In the genomic region with DNA sequence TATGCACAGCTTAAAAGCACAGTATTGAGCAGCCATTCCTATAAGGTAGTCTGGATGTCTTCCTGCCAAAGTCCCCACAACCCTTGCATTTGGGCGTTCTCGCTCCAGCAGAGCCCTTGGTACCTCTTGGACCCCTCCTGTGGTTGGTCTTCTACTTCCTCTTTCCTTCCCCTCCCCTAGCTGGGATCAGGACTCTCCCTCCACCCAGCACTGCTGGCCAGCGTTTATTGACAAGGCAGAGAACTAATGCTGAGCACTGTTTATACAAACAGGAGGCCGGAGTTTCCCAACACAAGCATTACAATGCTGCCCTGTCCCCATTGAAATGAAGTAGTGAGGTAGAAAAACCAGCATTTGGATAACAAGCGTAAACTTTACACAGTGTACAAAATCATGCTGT, we compare ENCODE assay signal across 16 mouse cellular contexts.
"Had no signal": no experiment of that assay in that cellular context is flagged by ENCODE, and none has a peak within 500 bp of the region (broad histone marks: within the 10 kb centered on the region; RNA-seq: fewer than 3 reads in every experiment).

No protein-coding gene starts in this region.

- DNase-seq: kidney, adult 9 months; kidney, postnatal 36 days; layer of hippocampus, adult 9-11 months; layer of hippocampus, postnatal 36 days; retina, postnatal 1 day; thymus, postnatal 36 days had no signal

- H3K27ac ChIP-seq: kidney, postnatal 0 days; limb, embryonic 12.5 days; liver, embryonic 14.5 days; lung, embryonic 15.5 days; midbrain, embryonic 15.5 days; neural tube, embryonic 13.5 days; stomach, embryonic 15.5 days had no signal

- H3K9ac ChIP-seq: limb, embryonic 12.5 days; liver, embryonic 14.5 days; lung, embryonic 15.5 days; midbrain, embryonic 15.5 days; neural tube, embryonic 13.5 days; stomach, embryonic 15.5 days had no signal

- H3K4me3 ChIP-seq: limb, embryonic 12.5 days; lung, embryonic 15.5 days; midbrain, embryonic 15.5 days; neural tube, embryonic 13.5 days; stomach, embryonic 15.5 days had no signal

- H3K9me3 ChIP-seq: limb, embryonic 12.5 days; lung, embryonic 15.5 days; midbrain, embryonic 15.5 days; neural tube, embryonic 13.5 days; stomach, embryonic 15.5 days had no signal

- H3K4me1 ChIP-seq: limb, embryonic 12.5 days; midbrain, embryonic 15.5 days; neural tube, embryonic 13.5 days; stomach, embryonic 15.5 days had no signal

- H3K27me3 ChIP-seq: limb, embryonic 12.5 days; lung, embryonic 15.5 days; midbrain, embryonic 15.5 days; stomach, embryonic 15.5 days had no signal

- H3K4me2 ChIP-seq: limb, embryonic 12.5 days; lung, embryonic 15.5 days; midbrain, embryonic 11.5 days; midbrain, embryonic 15.5 days; neural tube, embryonic 13.5 days; stomach, embryonic 15.5 days had no signal

- ATAC-seq: inflammation-experienced regulatory T-cells, adult 6 months; intestine, postnatal 0 days; midbrain, embryonic 15.5 days had no signal
